Mouse (Mus musculus) embryonic facial prominence, embryonic 13.5 days (tissue): Measurements from ENCODE around the gene Sh3bp4. TPM values are rescaled to one million over a fixed set of nuclear protein-coding genes. Genes with fewer than 3 reads are reported as not detected.

Source experiments
- ATAC-seq: fragments of 200-750 bp; cut with Nextera tagmentation; 2 replicates; pipeline ENCODE4 v1.8.0; 2017; ENCODE audit warnings: low read depth; ENCODE audit not compliant: insufficient number of reproducible peaks, insufficient read depth, low FRiP score, low TSS enrichment
- H3K27ac ChIP-seq: fragments of 300-500 bp; sonication (generic); 2 replicates; pipeline ENCODE4 v1.5.1; 2015; ENCODE audit warnings: moderate library complexity, mild to moderate bottlenecking, inconsistent platforms
- H3K27me3 ChIP-seq: fragments of 300-500 bp; sonication (generic); 2 replicates; pipeline ENCODE4 v1.6.1; 2015; ENCODE audit warnings: mild to moderate bottlenecking, inconsistent platforms
- H3K36me3 ChIP-seq: fragments of 300-500 bp; sonication (generic); 2 replicates; pipeline ENCODE4 v1.6.1; 2015; ENCODE audit warnings: mild to moderate bottlenecking, inconsistent platforms
- H3K4me1 ChIP-seq: fragments of 300-500 bp; sonication (generic); 2 replicates; pipeline ENCODE4 v1.6.1; 2015; ENCODE audit warnings: inconsistent platforms
- H3K4me2 ChIP-seq: fragments of 300-500 bp; sonication (generic); 2 replicates; pipeline ENCODE4 v1.6.1; 2015; ENCODE audit warnings: moderate library complexity, mild to moderate bottlenecking, inconsistent platforms
- H3K4me3 ChIP-seq: fragments of 300-500 bp; sonication (generic); 2 replicates; pipeline ENCODE4 v1.5.1; 2015; ENCODE audit warnings: mild to moderate bottlenecking, inconsistent platforms
- H3K9ac ChIP-seq: fragments of 300-500 bp; sonication (generic); 2 replicates; pipeline ENCODE4 v1.6.1; 2015; ENCODE audit warnings: mild to moderate bottlenecking, inconsistent platforms
- H3K9me3 ChIP-seq: fragments of 300-500 bp; sonication (generic); 2 replicates; pipeline ENCODE4 v1.6.1; 2016; ENCODE audit warnings: inconsistent platforms
- WGBS: fragments of 180-500 bp; shearing (Covaris S2); methylation state at CpG from one replicate; pipeline ENCODE4 v1.1.7; 2015; ENCODE audit warnings: mixed read lengths; 5-methylcytosine and 5-hydroxymethylcytosine counted together
- polyA plus RNA-seq: library from polyadenylated mRNA; unstranded; fragments of >200 nt; fragmentation: Nextera tagmentation; extraction: Ambion mirVana; gene quantifications from 2 replicates; pipeline ENCODE4 v1.2.1, GENCODE M21; 2015

Gene Sh3bp4
- polyA plus RNA-seq, 1 experiment from 2014 or later, result 26.1 TPM

GRCm38 (mm10) chr1:89164685-89165084 is 94.5 kb downstream of the Sh3bp4 start:
- H3K4me3 ChIP-seq, result no peak overlapping the region
- H3K27me3 ChIP-seq, result no peaks in the 10 kb centered on the region
- 9% methylated on average over 7 of the region's 7 CpGs for WGBS
- no peak overlapping the region for H3K27ac ChIP-seq
- ATAC-seq, result no peak
- H3K4me1 ChIP-seq, result peaks cover 16% of the 10 kb centered on the region
- no peaks in the 10 kb centered on the region for H3K9me3 ChIP-seq
- no peaks in the 10 kb centered on the region for H3K36me3 ChIP-seq
- no peak overlapping the region for H3K9ac ChIP-seq
- H3K4me2 ChIP-seq, result no peak overlapping the region

GRCm38 (mm10) chr1:89166814-89167249 is 96.6 kb downstream of the Sh3bp4 start:
- Histone ChIP-seq H3K4me2 (no peak overlapping the region), H3K4me3 (no peak overlapping the region), H3K9me3 (no peaks in the 10 kb centered on the region), H3K27ac (no peak overlapping the region), H3K9ac (no peak overlapping the region), H3K4me1 (peaks cover 16% of the 10 kb centered on the region), H3K27me3 (no peaks in the 10 kb centered on the region), H3K36me3 (no peaks in the 10 kb centered on the region)
- 18% methylated on average over 9 of the region's 9 CpGs for WGBS
- no peak for ATAC-seq

- Histone ChIP-seq H3K36me3 (no peaks in the 10 kb centered on the region), H3K9me3 (no peaks in the 10 kb centered on the region), H3K9ac (no peak overlapping the region), H3K27me3 (no peaks in the 10 kb centered on the region), H3K4me2 (no peak overlapping the region), H3K4me3 (no peak overlapping the region), H3K27ac (no peak overlapping the region), H3K4me1 (no peaks in the 10 kb centered on the region)
- WGBS, result 73% methylated on average over 8 of the region's 8 CpGs
- no peak for ATAC-seq
Observed at GRCm38 (mm10) chr1:89171275-89171767, 101.1 kb downstream of the Sh3bp4 start.

- Histone ChIP-seq H3K27me3 (no peaks in the 10 kb centered on the region), H3K9ac (no peak overlapping the region), H3K36me3 (no peaks in the 10 kb centered on the region), H3K4me2 (no peak overlapping the region), H3K4me3 (no peak overlapping the region), H3K27ac (no peak overlapping the region), H3K9me3 (no peaks in the 10 kb centered on the region), H3K4me1 (no peaks in the 10 kb centered on the region)
- WGBS, result 75% methylated on average over 7 of the region's 7 CpGs
- ATAC-seq, result no peak
Observed at GRCm38 (mm10) chr1:89174621-89175020, 104.4 kb downstream of the Sh3bp4 start.

GRCm38 (mm10) chr1:89175355-89175754 is 105.1 kb downstream of the Sh3bp4 start:
- no peak overlapping the region for H3K9ac ChIP-seq
- H3K27ac ChIP-seq, result no peak overlapping the region
- ATAC-seq, result no peak
- H3K27me3 ChIP-seq, result no peaks in the 10 kb centered on the region
- WGBS, result 52% methylated on average over 2 of the region's 2 CpGs
- H3K4me2 ChIP-seq, result no peak overlapping the region
- no peaks in the 10 kb centered on the region for H3K4me1 ChIP-seq
- H3K4me3 ChIP-seq, result no peak overlapping the region
- no peaks in the 10 kb centered on the region for H3K9me3 ChIP-seq
- H3K36me3 ChIP-seq, result no peaks in the 10 kb centered on the region

GRCm38 (mm10) chr1:89183261-89183831 is 113.1 kb downstream of the Sh3bp4 start:
- H3K27me3 ChIP-seq, result 0 out of 2 replicates have a peak, but pooled peaks cover 5% of the 10 kb centered on the region
- H3K9ac ChIP-seq, result no peak overlapping the region
- H3K4me3 ChIP-seq, result no peak overlapping the region
- no peak for ATAC-seq
- WGBS, result 22% methylated on average over 9 of the region's 9 CpGs
- H3K36me3 ChIP-seq, result no peaks in the 10 kb centered on the region
- no peaks in the 10 kb centered on the region for H3K9me3 ChIP-seq
- H3K4me1 ChIP-seq, result peaks cover 19% of the 10 kb centered on the region
- H3K27ac ChIP-seq, result no peak overlapping the region
- no peak overlapping the region for H3K4me2 ChIP-seq

GRCm38 (mm10) chr1:89184111-89184785 is 114.0 kb downstream of the Sh3bp4 start:
- H3K9me3 ChIP-seq, result no peaks in the 10 kb centered on the region
- H3K4me2 ChIP-seq, result no peak overlapping the region
- WGBS, result 59% methylated on average over 6 of the region's 6 CpGs
- peaks cover 20% of the 10 kb centered on the region for H3K4me1 ChIP-seq
- H3K36me3 ChIP-seq, result no peaks in the 10 kb centered on the region
- no peak overlapping the region for H3K27ac ChIP-seq
- H3K4me3 ChIP-seq, result no peak overlapping the region
- ATAC-seq, result 0 out of 2 replicates have a peak, but pooled peaks have one; percentile 5
- no peak overlapping the region for H3K9ac ChIP-seq
- H3K27me3 ChIP-seq, result 0 out of 2 replicates have a peak, but pooled peaks cover 5% of the 10 kb centered on the region

GRCm38 (mm10) chr1:89184839-89185238 is 114.6 kb downstream of the Sh3bp4 start:
- Histone ChIP-seq H3K36me3 (no peaks in the 10 kb centered on the region), H3K27me3 (0 out of 2 replicates have a peak, but pooled peaks cover 5% of the 10 kb centered on the region), H3K4me1 (peaks cover 26% of the 10 kb centered on the region), H3K9me3 (no peaks in the 10 kb centered on the region), H3K4me2 (no peak overlapping the region), H3K27ac (no peak overlapping the region), H3K9ac (no peak overlapping the region), H3K4me3 (no peak overlapping the region)
- ATAC-seq, result no peak

GRCm38 (mm10) chr1:89187441-89187840 is 117.2 kb downstream of the Sh3bp4 start:
- Histone ChIP-seq H3K4me2 (no peak overlapping the region), H3K4me3 (no peak overlapping the region), H3K27ac (no peak overlapping the region), H3K27me3 (no peaks in the 10 kb centered on the region), H3K36me3 (no peaks in the 10 kb centered on the region), H3K4me1 (peaks cover 34% of the 10 kb centered on the region), H3K9ac (no peak overlapping the region), H3K9me3 (no peaks in the 10 kb centered on the region)
- ATAC-seq, result no peak
- 46% methylated on average over 7 of the region's 7 CpGs for WGBS

GRCm38 (mm10) chr1:89188091-89188490 is 117.9 kb downstream of the Sh3bp4 start:
- 36% methylated on average over 4 of the region's 4 CpGs for WGBS
- H3K4me1 ChIP-seq, result peaks cover 31% of the 10 kb centered on the region

GRCm38 (mm10) chr1:89189204-89189603 is 119.0 kb downstream of the Sh3bp4 start:
- H3K4me1 ChIP-seq, result peaks cover 23% of the 10 kb centered on the region
- ATAC-seq, result no peak
- 63% methylated on average over 5 of the region's 5 CpGs for WGBS
- no peaks in the 10 kb centered on the region for H3K9me3 ChIP-seq
- H3K27me3 ChIP-seq, result 0 out of 2 replicates have a peak, but pooled peaks cover 3% of the 10 kb centered on the region
- H3K9ac ChIP-seq, result no peak overlapping the region
- H3K4me2 ChIP-seq, result no peak overlapping the region
- no peak overlapping the region for H3K4me3 ChIP-seq
- H3K36me3 ChIP-seq, result no peaks in the 10 kb centered on the region
- H3K27ac ChIP-seq, result no peak overlapping the region

More at GRCm38 (mm10) chr1:89188091-89188490, 117.9 kb downstream of the Sh3bp4 start:
- Histone ChIP-seq H3K27me3 (0 out of 2 replicates have a peak, but pooled peaks cover 3% of the 10 kb centered on the region), H3K9ac (no peak overlapping the region), H3K36me3 (no peaks in the 10 kb centered on the region), H3K4me3 (no peak overlapping the region), H3K9me3 (no peaks in the 10 kb centered on the region), H3K4me2 (no peak overlapping the region), H3K27ac (no peak overlapping the region)
- no peak for ATAC-seq

- H3K9me3 ChIP-seq, result no peaks in the 10 kb centered on the region
- no peak overlapping the region for H3K9ac ChIP-seq
- peaks cover 26% of the 10 kb centered on the region for H3K4me1 ChIP-seq
- H3K4me3 ChIP-seq, result no peak overlapping the region
- ATAC-seq, result no peak
- H3K4me2 ChIP-seq, result peak overlapping the region; percentile 28; the same call in 1 of the 2 replicates
- WGBS, result 14% methylated on average over 7 of the region's 7 CpGs
- no peaks in the 10 kb centered on the region for H3K36me3 ChIP-seq
- peaks cover 6% of the 10 kb centered on the region; the same call in 1 of the 2 replicates for H3K27me3 ChIP-seq
- H3K27ac ChIP-seq, result peak overlapping the region; percentile 8; the same call in 1 of the 2 replicates
Observed at GRCm38 (mm10) chr1:89190621-89191020, 120.4 kb downstream of the Sh3bp4 start.
